Mouse (Mus musculus) right cerebral cortex, postnatal 14 days (tissue): ENCODE results near the gene Snai3.

ENCODE experiments used
- DNase-seq: peaks from one replicate; pipeline ENCODE4 v3.0.0; 2022

The Snai3 gene

DNA sequence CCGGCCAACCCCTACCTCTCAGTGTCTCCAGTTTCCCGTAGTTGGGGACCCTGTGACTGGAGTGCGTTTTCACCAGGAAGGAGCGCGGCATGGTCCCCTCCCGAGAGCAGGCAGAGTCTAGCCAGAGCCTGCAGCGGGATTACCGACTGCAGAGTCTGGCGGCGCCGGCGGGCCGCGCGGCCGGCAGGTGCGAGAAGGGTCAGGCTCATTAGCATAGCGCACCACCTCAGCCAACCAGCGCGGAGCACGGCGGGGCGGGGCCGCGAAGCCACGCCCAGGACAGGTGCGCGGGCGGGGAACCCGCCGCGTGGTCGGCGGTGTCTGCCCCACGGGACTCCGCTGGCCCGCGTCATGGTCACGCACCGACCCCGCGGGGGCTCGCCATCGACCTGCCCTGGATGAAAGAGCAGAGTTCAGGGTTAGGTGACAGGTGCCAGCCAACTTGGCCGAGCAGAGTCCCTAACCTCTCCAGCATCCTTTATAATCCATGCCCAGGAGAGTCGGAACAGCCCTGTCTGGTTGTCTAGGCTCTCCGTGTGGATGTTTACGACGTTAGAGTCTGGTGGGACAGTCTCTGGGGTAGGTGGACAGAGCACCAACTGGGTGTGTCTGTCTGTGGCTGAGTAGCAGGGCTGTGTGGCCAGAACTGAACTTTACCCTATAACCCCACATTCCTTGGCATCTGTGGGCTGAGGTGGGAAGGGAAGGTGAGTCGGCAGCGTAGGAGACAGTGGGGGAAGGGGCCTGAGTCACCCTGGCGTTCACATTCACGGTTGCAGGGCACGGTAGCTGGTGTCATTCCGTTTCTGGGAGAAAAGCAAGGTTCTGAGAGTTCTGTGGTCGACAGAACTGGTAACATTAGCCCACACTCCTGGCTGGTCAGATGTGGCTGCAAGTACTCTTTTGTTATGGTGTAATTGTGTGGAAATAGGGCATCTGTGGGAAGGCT, at the start of gene Snai3:
TSS of gene Snai3 (minus strand) at position 210 of the 949 bp plus-strand sequence.
- no peak for DNase-seq

DNA sequence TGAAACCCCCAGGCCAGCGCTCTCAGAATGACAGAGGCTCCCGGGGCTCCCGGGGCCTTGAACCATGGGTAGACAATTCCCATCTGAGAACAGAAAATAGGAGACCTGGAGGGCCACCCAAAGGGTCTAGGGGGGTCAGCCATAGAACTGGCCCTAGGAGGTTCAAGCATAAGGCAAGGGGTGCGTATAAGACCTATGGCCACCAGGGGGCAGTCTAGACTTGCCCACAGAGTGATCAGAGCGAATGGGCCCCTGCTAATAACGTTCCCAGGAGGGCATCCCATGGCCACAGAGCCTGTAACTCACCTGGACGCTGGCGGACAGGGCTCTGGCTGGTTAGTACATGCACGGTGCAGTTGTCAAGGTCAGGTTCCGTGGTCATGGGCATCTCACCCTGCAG, 40.3 kb upstream of the Snai3 start:
- peak; percentile 74 for DNase-seq

DNA sequence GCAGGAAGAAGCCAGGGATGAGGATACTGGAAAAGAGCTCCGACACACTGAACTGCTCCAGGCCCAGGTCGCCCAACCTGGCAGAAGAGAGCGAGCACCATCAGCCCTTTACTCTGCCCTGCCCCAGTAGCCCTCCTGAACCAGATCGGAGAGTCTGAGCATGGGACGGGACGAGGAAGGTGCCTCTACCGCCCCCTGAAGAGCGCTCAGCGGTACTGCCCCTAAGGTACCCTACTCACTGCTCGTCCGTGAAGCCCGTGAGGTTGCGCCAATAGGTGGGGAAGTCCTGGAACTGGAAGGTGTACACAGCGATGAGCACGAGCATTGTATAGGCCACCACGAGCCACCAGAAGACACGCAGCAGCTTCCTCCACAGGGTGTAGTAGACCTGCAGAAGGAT, 37.4 kb upstream of the Snai3 start:
- DNase-seq: no peak

DNA sequence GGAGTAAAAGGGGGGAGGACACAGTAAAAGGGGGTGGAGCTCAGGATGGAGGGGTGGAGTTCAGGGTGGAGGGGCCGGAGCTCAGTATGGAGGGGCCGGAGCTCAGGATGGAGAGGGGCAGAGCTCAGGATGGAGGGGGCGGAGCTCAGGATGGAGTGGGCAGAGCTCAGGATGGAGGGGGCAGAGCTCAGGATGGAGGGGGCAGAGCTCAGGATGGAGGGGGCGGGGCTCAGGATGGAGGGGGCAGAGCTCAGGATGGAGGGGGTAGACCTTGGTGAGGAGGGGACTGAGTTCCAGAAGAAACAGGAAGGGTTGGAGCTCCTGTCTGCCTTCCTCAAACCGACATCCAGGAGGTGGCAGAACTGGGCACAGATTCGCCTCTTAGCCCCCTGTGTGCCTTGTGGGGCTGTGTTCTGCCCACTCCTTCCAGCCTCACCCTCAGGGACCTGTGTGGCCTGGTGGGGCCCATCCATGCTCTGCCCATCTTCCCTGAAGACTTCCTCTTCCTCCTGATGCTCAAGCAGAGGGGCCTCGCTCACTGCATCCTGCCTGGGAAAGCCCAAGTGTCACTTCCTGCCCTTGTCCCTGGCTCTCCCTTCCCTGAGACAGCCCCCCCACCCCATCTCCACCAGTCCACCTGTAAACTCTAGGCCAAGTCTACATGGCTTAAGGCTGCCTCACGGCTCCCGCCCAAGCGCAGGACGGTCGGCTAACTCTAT, 36.6 kb upstream of the Snai3 start:
- no peak for DNase-seq

DNA sequence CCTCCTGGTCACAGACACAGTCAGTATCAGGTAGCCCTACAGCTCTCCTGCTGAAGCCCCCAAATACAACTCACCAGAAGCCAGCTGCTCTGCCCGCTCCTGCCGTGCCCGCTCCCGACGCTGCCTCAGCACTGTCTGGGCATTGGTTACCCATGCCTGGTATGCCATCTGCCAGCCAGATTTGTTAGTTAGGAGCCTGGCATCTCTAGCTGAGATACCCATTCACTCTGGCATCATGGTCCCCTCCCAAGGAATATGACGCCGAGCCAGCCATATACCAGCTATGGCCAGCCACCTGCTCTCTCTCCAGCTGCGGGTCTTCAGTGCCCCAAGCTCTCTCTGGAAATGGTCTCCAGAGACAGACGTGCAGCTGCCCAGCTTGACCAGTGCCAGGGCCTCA, 27.9 kb upstream of the Snai3 start:
- no peak for DNase-seq

DNA sequence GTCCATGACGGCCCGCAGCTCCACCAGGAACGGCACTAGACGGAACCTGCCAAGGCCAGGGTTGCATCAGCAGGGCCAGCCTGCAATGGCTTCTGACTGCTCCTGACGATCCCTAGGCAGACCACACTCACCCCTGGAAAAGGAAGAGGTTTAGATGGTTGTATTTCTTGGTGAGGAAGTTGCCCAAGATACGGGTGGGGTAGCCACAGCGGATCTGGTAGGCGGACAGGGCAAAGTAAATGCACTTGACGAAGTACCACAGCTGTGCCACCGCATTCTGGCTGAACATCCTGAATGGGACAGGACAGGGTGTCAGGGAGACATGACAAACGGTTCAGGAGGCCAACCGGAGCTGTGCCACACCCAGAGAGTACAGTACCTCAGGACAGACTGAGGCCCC, 24.3 kb upstream of the Snai3 start:
- DNase-seq: no peak

DNA sequence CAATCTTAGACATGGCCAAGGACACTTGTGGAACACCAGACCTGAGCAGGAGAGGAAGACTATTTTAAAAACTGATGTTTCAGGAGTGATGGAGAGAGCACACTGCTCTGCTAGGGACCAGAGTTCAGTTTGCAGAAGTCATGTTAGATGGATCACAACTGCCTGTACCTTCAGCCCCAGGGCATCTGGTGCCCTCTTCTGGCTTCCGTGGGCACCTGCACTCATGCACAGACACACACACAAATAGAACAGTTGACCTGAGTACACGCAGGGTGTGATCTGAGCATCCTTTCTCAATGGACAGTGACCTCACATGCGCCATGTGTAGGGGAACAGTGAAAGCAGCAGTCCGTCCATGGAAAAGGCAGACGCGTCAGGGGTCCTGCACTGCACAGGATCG, 23.3 kb upstream of the Snai3 start:
- no peak for DNase-seq

DNA sequence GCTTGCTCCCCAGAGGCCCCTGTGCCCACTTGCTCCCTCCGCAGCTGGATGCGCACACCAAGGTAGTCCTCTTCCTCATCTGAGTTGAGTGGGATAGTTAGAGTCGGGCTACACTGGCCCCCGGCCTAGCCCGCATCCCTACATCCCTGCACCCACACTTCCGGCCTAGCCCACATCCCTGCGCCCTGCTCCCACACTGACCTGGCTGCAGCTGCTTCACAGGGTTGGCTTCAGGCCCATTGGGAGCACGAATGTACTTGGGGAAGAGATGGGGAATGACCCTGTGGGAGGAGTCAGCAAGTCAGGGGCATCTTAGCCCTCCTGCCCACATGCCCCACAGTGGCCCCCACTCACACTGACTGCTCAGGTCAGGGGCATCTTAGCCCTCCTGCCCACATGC, 21.9 kb upstream of the Snai3 start:
- DNase-seq: no peak

DNA sequence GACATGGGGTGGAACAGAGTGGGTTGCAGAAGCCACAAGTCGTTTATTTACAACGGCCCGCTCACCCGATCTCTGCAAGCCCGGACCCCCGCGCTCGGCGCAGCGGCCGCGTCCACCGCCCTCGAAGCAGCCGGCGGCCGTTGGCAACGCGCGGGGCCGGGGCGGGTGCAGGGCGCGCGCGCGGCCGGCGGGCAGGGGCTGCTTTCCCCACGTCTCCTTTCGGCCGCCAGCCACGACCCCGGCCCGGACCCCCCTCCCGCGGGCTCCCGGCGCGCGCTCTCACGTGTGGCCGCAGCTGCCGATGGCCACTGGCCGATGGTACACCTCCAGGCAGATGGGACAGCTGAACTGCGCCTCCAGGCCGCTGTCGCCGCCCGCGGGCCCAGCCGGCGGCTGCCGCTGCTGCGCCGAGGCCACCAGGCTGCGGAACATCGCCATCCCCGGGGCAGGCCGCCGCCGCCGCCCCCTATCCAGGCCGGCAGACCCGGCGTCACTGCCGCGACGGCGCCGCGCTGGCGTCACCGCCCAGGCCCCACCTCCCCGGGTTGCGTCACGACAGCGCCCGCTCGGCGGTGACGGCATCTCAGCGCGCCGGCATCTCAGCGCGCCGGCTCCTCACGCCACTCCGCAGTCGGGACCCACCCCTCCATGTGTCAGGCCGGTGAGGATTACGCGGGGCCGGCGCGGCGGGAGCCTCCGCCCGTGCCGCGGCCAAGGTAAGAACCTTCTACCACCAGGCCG, 15.2 kb upstream of the Snai3 start, which contains the start of the genes Rnf166 and Ctu2:
TSS of gene Rnf166 (minus strand) at position 485 of the 741 bp plus-strand sequence.
TSS of gene Ctu2 (plus strand) at position 564 of the 741 bp plus-strand sequence.
- DNase-seq: peak; percentile 96

DNA sequence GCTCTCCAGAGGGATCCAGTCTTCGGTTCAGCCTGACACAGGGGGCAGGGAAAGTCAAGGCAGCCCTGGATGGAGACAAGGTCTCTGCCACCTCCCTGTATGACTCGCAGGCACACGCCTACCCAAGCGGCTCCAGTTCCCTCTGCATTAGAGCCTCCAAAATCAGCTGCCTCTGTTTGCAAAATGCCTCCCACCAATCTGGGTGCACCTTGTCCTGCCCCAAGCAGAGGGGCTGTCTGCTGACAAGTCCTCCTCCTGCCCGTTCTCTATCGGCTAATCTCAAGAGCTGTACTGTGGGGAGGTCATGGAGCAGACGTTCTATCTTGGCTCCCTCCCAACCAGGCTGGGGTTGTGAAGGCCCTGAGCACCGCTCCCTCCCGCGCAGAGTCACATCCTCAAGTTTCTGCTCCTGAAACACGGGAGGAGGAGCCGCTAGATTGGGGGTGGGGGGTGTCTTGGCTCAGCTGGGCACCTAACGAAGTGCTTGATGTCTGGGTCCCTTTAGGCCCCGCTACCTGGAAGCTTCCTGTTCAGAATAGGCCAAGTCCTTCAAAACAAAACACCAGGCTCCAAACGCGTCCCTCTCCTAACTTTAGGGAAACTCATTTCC, 14.5 kb upstream of the Snai3 start:
- DNase-seq: no peak

DNA sequence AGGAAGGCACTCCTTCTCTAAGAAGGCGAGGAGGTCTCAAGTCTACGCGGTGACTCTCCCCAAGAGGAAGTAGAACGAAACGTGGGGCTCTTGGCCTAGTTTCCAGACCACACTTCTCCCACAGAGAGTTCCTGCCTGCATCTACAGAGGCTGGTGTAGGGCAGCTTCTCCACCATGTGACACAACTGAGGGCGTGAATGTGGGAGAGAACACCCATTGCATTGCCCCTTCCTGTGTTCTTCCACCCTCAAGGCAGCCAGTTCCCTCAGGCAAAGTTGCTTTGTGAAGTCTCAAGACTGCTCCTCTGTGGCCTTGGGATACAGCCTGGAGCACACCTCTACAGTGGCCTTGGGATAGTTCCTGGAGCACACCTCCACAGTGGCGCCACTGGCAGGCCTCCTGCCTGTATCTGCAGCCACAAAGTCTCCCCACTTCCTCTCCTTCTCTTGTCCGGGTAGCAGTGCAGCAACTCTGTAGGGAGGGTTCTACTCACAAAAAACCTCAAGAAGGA, 13.4 kb upstream of the Snai3 start:
- DNase-seq: no peak

DNA sequence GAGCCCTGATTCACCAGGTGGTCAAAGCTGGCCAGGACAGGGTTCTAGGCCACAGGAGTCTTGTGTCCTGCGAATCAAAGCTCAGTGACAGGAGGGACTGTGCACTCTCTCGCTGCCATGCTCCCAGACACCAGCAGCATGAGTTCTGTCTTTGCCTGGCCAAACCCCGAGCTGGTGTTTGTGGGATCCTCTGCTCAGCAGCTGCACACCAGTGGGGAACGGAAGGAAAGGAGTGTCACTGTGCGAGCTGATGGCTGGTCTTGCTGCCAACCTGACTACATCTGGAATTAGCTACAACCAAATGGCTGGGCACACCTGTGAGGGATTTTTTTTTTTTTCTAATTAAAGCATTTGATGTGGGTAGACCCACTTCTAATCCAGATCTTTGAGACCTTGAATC, 10.2 kb upstream of the Snai3 start:
- peak; percentile 4 for DNase-seq

DNA sequence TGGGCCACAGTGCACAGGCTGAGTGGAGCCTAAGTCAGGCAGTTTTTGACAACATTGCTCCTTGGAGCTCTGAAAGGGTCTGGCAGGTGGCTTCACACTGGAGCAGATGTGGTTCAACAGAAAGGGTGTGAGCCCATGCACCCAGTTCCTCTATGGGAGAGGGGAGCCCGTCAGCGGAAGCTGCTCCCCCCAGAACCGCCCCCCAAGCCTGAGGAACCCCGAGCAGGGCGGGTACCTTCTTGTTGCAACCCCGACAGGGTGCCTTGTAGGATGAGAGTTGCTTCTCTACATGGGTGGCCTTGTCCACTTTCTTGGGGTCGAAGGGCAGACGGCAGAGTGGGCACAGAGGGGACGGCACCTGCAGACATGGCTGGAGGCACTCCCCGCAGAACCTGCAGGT, 9.4 kb upstream of the Snai3 start:
- peak; percentile 8 for DNase-seq

DNA sequence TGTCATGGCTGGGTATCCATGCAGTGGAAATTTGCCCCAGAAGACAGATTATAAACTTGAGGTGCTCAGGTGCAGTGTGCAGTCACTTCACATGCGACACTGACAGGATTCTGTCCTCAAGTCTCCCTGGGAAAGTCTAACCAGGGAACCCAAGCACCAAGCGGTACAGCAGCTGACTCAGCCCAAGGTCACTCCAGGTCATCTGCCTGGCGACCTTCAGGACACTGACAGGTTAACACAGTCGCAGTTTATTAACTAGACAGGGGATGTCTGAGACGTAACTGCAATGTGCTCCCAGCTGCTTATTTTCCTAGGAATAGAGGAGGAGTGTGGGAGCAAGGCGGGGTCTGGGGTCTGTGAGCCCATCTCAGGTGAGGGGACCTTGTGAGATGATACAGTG, 8.9 kb upstream of the Snai3 start:
- peak; percentile 7 for DNase-seq

DNA sequence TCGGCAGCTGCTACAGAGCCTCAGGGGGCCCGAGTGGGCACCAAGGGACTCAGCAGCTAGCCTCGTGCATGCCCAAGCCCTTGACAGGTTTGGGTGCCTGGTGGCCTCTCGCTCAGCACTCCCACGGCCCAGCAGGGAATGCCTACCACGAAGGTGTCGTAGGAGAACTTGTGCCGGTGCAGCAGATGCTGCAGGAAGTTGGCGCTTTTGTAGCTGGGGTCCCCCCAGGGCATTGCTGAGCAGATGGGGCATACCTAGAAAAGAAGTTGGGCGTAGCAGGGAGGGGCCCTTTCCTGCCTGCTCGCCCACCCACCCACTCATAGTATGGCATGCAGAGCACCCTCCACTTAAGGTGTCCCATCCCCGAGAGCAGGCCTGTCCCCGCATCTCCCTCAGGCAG, 7.3 kb upstream of the Snai3 start:
- no peak for DNase-seq

DNA sequence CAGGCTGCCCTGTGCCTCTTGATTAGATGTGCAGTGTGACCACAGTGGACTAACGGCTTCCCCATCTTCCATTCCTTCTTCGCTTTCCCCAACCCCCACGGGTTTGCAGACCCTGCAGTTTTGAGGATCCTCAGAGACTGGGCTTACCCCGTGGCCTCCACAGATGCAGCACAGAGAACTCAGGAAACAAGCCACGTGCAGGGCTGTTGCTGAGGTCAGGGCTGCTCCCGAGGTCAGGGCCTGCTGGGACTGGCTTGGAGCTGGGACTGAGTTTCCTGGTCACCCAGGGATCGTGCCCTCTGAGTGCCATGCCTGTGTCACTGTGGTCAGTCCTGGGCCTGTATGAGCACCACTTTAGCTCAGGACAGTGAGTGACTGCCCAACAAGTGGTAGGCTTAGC, 4.5 kb upstream of the Snai3 start:
- no peak for DNase-seq

DNA sequence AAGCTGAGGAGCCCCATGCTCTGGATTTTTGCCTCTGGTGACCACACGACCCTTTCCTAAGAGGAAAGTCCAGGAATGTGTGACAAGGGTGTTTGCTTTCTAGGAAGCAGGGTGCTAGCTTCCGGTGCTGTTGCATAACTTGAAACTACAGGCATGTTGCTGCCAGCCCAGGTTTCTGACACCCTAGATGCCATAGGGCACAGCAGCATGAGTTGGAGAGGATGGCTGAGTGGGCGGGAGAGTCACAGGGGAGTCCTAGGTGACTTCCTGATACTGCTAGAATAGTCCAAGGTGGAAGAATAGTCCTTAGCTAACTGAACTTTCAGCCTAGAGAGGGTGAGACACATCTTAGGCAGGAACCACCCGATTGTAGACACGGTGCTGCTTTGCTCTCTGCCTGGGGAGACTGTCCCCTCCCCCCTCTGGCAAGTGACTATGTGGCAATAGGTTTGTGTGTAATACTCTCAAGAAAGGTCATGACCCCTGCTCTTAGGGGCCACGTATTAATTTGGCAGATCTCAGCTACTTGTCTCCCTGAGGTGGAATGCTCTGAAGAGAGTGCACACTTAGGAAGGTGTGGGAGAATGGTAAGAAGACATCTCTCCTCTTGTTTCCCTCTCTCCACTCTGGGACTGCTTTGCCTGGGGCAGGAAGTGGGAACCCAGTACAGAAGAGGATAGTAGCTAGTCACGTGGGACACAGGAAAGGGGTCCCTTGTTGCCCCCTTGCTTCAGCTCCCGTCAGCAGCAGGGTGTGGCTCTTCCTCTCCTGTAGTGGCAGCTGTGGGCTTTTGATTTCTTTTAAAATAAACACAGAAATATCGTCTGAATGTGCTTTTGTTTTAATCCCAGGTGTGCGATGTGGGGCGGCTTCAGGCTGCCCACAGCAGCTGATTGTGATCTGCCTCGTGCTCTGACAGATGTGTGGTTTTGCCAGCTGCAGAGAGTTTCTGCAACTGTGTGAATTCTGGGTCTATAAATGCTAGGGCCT, 3.4 kb upstream of the Snai3 start:
- no peak for DNase-seq

DNA sequence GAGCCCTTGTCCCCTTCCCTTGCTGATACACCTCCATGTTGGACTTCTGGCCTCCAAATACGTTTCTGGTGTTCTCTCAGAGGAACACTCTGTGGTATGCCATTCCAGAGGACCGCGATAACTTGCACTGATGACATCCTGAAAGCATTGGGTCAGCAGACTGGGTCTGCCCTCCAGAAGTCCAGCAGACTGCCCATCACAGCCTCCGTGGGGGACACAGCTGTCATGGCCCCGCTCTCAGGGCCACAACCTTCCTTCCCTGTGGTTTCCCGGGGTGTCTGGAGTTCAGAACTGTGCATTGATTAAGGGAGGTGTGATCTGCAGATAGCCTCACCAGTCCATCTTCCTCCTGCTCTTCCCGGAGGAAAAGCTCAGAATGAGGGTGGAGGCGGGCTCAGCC, 2.0 kb upstream of the Snai3 start:
- DNase-seq: no peak

DNA sequence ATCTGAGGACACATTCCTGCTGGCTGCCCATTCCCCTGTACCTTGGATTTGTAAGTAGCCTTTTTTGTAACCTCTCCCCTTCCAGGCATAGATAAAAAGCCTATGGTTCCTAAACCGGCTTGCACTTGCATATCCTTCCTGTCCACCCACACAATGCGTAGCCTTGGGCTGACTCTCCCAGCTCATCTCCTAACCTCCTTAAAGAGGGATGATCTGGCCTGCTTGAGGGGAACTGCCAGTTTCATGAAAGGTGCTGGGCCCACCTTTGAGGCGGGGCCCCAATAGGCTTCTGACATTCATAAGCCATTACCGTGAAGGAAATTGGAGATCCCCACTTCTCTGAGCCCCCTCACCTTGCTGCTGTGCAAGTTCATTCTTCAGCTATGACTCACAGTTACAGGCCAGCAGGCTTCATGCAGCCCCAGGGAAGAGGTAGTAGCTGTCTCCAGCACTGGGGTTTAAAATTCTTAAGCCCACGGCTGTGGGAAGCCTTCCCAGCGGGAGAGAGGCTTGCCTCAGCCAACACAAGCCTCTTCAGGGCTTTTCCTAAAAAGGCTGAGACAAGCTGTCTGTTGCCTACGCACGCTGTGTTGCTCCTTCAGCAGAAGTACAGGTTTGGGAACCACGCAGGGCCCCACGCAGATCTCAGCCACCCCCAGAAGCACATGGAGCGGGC, 1.1 kb upstream of the Snai3 start:
- DNase-seq: peak; percentile 27

DNA sequence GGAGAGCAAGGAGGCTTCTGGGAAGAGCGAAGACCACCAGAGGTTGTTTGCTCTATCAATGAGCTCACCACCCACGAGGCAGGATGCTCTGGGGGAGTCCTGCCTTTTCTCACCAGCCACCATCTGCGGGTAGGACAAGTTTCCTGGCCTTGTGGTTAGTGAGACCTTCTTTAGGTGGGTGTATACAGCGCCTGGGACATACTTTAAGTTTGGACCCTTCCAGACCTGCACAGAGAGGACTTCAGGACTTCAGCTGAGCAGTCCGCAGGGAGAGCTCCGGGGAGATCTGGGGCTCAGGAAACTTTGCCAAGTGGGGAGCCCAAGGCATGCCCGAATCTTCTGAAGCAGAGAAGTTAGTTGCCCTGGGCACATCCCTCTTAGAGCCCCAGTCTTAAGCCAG, 543 bp downstream of the Snai3 start:
- DNase-seq: no peak
